Mouse (Mus musculus) kidney, adult 2 months (tissue): ENCODE measurements around the gene B3gnt2.

ENCODE experiments used
- CTCF ChIP-seq: fragments of 200-500 bp; conservative IDR thresholded peaks from 2 replicates; pipeline ENCODE4 v1.5.1; 2011; ENCODE audit warnings: low read depth, mild to moderate bottlenecking, control low read depth, low read length, moderate library complexity, mixed read lengths; ENCODE audit not compliant: insufficient read depth, insufficient read length
- POLR2A ChIP-seq: fragments of 200-500 bp; IDR thresholded peaks from one replicate; pipeline ENCODE4 v1.6.1; 2011; ENCODE audit warnings: low read depth, low read length, control low read depth

DNA sequence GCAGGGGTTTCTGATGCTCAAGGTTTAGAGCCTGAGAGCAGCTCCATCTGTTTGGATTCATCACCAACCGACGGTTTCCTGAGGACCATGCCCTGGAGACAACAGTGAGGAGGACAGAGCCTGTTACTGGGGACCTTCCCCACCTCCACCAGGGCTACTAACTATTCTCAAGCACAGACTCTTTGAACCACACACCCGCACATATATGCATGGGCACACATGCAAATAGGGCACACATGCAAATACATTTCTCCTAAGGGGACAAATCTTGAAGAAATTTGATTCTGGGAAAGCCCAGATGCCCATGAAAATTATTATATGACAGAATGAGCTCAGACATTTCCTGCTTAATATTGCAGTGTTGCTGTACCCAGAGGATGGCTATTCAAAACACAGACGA, 95.3 kb downstream of the B3gnt2 start:
- TF ChIP-seq POLR2A (no peak), CTCF (no peak)
